Mouse (Mus musculus): ENCODE results near the gene Gsc2. TPM values are rescaled to one million over a fixed set of nuclear protein-coding genes. Genes with fewer than 3 reads are reported as not detected.
"Not testable (repeated sequence)": the region's sequence is repeated elsewhere in the genome, so short reads cannot be mapped to it uniquely, and the experiment has no call there.

Gene Gsc2
- total RNA-seq (2017): not detected in 3 replicates

DNA sequence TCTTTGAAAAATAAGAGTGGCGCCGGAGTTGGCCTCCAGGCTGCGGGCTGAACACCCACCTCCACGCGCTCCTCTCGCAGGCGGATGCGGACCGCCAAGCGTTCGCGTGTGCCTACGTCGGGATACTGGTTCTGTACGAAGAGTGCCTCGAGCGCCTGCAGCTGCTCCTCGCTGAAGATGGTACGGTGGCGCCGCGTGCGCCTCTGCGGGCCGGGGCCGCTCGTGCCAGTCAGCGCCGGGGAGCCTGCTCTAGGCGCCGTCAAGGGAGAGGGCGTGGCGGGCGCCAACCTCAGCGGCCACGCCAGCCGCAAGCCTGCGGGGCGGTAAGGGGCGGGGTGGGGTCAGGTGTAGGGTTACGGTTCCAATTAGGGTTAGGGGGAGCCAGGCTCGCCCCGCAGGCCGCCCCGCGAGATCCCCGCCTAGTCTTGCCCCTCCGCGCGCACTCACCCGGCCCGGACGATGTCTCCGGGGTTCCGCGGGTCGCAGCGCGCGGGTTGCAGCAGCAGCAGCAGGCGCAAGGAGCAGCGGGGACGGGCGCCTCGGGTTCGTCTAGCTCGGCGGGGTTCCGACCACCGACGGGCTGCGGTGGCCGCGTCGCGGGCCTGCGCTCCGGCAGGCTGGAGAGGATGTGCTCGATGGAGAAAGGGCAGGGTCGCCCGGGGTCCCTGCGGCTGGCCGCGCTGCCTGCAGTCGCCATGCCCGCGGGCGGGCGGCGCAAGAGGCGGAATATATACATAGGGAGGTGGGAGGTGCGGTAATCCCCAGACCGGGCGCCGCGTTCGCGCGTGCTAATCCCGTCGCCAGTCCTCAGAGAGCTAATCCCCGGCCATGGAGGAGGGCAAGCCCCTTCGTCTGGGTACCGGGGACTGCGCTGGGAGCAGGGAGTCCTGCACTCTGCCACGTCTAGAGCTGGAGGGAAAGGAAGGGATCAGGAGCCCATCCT, at the start of gene Gsc2:
TSS of gene Gsc2 (minus strand) at position 753 of the 943 bp plus-strand sequence.
- ATAC-seq (replicated peaks; ENCODE audit: insufficient number of reproducible peaks, low FRiP score, low TSS enrichment, poor library complexity, severe bottlenecking): no peak

DNA sequence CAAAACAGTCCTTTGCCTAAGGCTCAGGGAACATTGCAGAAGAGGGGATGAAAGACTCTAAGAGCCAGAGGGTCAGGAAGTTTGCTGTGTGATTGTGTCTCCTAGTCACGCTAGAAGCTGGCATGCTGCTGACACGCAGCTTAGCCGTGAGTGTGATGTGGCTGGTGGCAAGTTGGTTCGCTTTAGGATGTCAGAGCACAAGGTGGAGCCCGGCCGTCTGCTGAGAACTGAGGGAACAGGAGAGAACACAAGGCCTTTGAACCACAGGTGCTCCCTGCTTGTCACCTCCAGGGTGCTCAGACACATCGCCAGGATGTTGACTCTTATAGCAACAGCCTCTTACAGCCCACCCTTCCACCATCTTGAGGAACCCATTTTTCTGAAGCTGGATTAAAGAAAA, 47.2 kb upstream of the Gsc2 start:
- ATAC-seq (replicated peaks; ENCODE audit: insufficient number of reproducible peaks, low FRiP score, low TSS enrichment, poor library complexity, severe bottlenecking): no peak

DNA sequence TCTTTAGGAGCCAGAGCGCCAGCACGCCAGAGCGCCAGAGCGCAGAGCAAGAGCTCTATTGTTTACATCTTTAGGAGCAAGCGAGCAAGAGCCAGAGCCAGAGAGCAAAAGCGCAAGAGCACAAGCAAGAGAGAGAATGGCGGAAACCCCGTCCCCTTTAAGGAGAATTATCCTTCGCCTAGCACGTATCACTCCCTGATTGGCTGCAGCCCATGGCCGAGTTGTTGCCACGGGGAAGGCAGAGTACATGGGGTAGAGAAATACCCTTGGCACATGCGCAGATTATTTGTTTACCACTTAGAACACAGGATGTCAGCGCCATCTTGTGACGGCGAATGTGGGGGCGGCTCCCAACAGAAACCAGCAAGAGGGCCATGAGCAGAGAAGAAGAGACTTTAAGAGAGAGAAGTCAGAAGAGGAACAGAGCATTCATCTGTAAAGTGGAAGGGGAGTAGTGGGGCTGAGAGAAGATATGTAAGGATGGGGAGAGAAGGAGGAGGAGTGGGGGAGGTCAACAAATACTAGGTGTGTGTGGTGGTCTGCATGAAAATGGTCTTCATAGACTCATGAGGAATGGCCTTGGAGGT, 41.3 kb upstream of the Gsc2 start:
- ATAC-seq (replicated peaks; ENCODE audit: insufficient number of reproducible peaks, low FRiP score, low TSS enrichment, poor library complexity, severe bottlenecking): not testable (repeated sequence)

DNA sequence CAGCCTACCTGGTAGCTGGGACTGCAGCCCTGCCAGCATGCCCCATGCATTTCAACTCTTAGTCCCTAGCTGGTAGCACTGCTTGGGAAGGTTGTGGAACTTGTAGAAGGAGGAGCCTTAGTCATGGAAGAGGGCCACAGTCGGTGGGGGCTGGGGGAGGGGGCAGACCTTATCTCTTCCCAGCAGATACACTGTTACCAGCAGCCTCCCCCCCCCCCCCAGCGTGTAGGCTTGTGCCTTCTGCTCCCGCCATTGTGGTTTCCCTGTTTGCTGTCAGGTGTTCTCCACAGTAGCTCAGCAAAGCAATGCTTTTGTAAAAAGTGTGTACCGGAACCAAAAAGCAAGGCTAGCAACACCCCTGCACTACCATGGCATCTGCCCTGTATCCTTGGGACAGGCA, 36.8 kb upstream of the Gsc2 start:
- ATAC-seq (replicated peaks; ENCODE audit: insufficient number of reproducible peaks, low FRiP score, low TSS enrichment, poor library complexity, severe bottlenecking): no peak

DNA sequence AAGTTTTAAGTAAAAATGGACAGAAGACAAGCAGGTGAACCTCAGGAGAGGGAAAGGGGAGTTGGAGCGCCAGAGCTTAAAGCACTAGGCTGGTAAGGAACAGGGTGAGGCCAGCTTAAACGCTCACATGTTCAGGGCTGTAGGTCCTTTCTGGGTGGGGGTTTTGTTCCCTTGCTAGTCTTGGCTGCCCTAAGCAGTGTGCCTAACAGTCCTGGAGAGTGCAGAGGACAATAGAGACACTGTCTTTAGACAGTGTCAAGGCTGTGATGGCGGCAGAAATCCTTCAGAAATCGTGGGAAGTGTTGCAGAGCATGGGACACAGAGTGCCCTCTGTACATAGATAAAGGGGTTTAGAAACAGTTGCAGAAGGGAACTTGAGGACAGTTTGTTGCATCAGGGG, 35.2 kb upstream of the Gsc2 start:
- ATAC-seq (replicated peaks; ENCODE audit: insufficient number of reproducible peaks, low FRiP score, low TSS enrichment, poor library complexity, severe bottlenecking): no peak

DNA sequence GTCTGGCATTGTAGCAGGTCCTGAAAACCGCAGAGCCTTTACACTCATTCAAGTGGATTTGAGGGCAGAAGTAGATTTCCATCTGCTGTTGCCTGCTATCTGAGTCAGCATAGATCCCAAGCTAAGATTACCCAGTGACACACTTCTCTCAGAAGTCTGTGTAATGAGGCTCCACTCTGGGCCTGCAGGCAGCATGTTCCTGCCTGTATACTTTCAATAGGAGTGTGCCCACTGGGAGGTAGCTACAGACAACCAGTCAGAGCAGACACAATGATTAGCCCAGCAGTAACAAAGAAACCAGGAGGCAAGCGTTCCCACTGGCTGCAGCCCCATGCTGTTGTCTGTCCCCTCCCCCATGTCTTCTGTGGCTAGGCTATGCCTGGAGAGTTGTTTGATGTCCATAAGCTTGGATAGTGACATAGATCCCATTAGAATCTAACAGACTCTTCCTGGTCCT, 34.6 kb upstream of the Gsc2 start:
- no peak for ATAC-seq (replicated peaks; ENCODE audit: insufficient number of reproducible peaks, low FRiP score, low TSS enrichment, poor library complexity, severe bottlenecking)

DNA sequence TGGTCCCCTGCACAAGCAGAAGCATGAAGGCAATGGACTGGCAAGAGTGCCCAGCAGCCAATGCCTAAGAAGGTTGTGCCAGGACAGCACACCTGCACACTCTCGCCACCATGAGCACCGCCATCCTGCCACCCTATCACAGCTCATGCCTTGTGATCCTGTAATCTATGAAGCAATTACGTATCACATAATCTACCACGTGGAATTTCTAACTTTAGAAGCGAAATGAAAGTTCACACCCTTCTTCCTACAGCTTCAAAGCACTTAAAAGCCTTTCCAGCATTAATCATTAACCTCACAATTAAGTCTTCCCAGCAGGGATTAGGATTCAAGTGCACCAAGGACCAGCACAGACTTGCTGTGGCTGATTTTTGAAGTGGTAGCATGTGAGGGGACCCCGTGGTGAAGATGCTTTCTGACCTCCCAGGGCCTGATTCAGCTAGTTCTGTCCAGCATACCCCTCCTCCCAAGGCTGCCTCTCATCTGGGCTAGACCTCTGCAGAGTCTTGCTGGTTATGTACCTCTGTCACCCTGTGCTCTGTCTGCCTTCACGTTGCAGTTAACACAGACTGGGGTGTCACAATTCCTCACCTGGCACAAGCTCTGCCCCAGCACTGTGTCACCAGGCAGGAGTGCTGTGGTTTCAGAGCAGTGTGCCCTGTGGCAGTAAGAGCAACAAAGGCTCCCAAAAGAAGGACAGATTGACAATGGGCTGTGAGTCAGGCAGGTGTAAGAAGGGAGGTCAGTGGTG, 30.4 kb upstream of the Gsc2 start:
- no peak for ATAC-seq (replicated peaks; ENCODE audit: insufficient number of reproducible peaks, low FRiP score, low TSS enrichment, poor library complexity, severe bottlenecking)

DNA sequence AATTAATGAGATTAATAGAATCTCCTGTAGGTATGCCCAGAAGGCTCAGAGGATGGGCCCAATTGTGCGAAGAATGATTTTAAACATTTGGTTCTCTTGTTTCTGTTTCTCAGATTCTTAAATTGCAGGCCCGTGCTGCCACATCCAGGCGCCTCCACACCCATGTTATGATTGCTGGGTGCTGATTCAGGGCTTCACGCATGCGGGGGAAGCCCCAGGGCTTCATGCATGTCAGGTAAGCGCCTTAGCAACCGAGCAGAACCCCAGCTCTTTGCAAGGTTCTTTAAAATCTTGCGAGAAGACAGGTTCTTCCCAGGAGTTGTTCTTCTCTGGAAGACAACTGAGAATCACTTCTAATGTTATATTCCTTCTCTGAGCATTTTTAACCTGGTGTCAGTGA, 28.6 kb upstream of the Gsc2 start:
- ATAC-seq (replicated peaks; ENCODE audit: insufficient number of reproducible peaks, low FRiP score, low TSS enrichment, poor library complexity, severe bottlenecking): no peak

DNA sequence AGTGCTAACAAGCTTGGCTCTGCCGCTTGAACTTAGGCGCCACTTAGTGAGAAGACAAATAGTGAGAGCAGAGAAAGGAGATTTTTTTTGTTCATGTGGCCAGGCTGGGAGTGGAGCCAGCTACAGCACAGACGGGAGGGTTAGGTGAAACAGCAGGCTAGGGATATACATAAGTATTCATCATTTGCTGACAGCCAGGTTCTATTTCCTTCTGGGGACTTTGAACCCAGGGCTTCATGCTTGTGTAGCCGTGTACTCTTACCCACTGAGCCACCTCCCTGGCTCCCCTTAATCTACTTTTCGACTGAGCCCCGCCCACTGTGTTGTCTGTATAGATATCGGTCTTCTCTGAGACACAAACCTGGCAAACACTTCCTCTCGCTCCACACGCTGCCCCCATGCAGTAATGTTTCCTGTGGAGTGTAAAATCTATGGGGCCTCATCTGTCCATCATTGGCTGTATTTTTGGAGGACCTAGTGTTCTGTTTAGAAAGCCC, 24.4 kb upstream of the Gsc2 start:
- ATAC-seq (replicated peaks; ENCODE audit: insufficient number of reproducible peaks, low FRiP score, low TSS enrichment, poor library complexity, severe bottlenecking): no peak

DNA sequence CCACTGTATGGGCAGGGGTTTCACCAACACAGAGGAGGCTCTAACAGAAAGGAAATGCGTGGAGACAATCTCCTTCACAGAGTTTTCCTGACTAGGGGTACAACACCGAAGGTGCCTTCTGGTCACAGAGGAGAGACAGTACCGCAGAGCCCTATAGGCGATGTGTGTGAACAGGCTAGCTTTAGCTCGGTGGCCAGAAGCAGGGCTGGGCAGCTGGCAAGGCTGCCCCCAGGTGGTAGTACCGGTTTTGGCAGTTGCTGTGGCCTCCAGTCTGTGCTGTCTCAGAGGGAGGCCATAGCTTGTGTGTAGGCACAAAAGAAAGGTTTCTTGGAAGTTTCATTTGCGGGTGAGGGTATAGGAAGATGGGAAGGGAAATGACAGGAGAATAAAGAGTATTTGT, 24.0 kb upstream of the Gsc2 start:
- peak; percentile 89 for ATAC-seq (replicated peaks; ENCODE audit: insufficient number of reproducible peaks, low FRiP score, low TSS enrichment, poor library complexity, severe bottlenecking)

DNA sequence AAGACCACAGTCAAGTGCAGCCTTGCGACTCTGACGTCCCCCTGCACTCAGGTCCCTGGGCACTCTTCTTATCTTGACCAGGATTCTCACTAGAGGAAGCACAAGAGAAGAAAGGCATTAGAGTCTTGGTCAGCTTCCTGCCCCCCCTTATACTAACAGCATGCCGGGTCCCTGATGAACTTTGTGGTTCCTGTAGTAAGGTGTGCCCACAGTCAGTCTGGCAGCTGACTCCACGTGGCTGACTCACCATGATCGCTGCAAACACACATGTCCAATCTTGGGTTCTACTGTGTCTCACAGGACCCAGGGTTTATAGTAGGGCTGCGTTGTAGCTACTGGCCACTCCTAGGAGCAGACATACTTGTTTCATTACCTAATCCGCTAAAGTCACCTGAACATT, 23.3 kb upstream of the Gsc2 start:
- ATAC-seq (replicated peaks; ENCODE audit: insufficient number of reproducible peaks, low FRiP score, low TSS enrichment, poor library complexity, severe bottlenecking): no peak

DNA sequence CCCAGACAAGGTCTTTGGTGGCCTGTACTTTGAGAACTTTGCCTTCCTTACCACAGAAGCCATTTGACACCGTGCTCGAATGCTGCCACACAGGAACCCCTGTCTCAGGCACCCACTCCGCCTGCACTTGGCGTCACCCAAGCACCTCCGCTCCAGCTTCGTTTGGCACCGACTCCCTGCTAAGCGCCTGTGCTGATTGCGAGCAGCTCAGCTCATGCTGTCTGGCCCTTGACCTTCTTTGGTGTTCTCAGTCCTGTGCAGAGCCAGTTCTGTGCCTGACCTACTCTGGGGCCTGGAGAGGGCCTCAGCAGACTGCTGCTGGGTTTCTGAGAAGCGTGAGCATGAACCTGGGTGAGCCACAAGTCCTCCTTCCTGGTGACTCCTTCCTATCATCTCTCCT, 21.9 kb upstream of the Gsc2 start:
- ATAC-seq (replicated peaks; ENCODE audit: insufficient number of reproducible peaks, low FRiP score, low TSS enrichment, poor library complexity, severe bottlenecking): no peak

DNA sequence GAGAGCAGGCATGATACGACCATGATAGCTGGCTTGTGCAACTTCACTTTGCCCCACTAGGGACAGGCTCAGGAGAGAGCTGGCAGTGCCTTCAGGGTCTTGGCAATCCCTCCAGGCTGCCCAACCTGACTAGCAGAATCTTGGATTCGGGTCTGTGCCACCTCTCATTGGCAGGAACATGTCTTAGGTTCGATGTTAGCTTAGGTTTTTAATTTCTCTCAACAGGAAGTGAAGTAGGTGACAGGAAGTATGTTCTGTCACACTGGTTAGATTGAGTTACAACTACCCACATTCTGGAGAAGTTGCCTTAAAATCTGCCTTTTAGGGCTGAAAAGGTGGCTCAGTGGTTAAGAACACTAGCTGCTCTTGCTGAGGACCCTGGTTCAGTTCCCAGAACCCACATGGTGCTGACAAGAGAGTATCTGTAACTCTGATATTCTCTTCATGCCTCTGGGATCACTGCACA, 19.6 kb upstream of the Gsc2 start:
- no peak for ATAC-seq (replicated peaks; ENCODE audit: insufficient number of reproducible peaks, low FRiP score, low TSS enrichment, poor library complexity, severe bottlenecking)

DNA sequence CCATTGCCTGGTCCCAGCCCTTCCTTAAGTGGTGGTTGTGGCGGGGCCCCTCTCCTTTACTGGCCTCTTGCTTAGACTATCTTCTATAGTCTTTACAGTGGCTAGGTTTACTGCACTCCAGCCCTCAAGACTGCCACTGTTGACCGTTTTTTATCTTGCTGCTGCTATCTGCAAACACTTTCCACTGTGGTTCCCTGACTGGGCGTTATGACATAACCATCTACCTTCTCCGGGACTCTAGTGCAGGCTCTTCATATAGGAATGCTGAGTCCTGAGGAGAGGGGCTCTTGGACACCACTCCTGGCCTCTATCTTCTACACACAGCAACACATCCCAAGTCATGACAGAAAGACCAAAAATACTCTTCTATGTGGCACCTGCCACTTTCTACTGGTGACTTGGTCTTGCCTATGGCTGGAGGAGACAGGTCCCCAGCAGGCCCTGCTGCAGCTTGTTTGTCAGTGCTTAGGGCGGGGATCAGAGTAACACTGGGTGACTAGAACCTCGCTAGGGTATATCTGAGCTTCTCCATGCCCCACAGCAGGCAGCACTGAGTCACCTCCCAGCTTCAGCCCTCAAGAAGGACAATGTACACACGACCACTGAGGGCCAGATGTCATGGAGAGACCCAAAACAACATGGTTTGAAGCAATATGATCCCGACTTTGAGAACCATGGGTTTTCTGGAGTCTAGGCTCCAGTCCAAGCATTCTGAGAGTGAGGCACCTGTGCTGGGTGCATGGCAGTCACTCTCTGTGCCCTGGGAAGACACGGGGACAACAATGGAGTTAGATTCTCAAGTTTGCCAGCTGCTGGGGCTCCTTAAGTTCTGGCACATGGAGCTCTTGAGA, 19.0 kb upstream of the Gsc2 start:
- ATAC-seq (replicated peaks; ENCODE audit: insufficient number of reproducible peaks, low FRiP score, low TSS enrichment, poor library complexity, severe bottlenecking): no peak

DNA sequence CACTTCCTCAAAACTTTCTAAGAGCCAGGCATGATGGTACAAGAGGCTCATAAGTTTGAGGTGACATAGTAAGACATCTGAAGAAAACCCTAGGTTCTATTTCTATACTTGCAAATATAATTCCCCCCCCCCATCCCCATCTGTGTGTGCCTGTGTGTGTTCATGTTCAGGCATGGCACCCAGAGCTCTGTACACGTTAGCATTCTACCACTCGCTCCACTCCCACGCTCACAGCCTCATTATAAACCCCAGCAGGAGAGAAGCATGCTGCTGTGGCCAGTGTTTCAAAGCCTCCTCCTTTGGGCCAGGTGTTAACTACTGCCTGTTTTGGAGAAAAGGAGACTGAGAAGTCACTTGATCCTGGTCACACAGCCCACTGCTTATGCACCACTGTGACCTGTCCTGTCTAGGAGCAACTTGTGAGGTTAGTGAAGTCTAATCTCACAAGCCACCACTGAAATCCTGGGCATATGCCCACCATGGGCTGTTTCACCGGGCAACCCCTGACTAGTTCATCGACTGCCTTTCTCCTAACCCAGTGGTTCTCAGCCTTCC, 17.1 kb upstream of the Gsc2 start:
- no peak for ATAC-seq (replicated peaks; ENCODE audit: insufficient number of reproducible peaks, low FRiP score, low TSS enrichment, poor library complexity, severe bottlenecking)

DNA sequence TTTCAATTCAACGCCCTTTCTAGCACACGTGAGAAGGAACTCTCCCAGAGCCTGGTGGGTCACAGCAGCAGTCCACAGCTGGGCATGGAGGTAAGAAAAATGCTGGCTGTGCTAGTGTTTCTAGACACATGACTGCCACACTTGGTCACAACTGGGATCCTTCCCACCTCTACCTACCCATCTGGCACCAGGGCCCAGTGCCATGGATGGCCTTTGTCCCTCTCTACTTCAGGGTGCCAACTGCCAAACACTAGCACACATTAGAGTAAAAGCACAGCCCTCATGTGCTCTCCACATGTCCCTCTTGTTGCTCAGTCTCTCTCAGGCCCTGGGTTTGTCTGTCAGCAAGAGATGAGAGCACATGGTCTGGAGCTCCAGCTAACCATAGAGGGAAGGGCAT, 14.8 kb upstream of the Gsc2 start:
- ATAC-seq (replicated peaks; ENCODE audit: insufficient number of reproducible peaks, low FRiP score, low TSS enrichment, poor library complexity, severe bottlenecking): no peak

DNA sequence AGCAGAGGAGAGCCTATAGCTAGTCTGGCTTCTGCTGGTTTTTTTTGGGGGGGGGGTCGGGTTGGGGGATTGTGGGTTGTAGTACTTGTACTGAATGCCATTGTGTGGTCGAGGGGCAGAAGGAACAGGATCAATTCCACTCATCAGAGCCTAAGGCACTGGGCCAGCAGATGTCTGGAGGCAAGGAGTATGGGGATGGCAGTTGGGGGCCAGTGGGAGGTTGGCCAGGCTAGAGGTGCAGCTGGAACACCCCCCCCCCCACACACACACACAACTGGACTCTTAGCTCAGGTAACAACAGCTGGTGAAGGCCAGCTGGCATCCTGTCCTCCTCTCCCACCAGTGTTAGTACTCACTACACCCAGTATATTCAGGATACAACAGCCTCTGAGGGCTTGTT, 14.4 kb upstream of the Gsc2 start:
- ATAC-seq (replicated peaks; ENCODE audit: insufficient number of reproducible peaks, low FRiP score, low TSS enrichment, poor library complexity, severe bottlenecking): no peak

DNA sequence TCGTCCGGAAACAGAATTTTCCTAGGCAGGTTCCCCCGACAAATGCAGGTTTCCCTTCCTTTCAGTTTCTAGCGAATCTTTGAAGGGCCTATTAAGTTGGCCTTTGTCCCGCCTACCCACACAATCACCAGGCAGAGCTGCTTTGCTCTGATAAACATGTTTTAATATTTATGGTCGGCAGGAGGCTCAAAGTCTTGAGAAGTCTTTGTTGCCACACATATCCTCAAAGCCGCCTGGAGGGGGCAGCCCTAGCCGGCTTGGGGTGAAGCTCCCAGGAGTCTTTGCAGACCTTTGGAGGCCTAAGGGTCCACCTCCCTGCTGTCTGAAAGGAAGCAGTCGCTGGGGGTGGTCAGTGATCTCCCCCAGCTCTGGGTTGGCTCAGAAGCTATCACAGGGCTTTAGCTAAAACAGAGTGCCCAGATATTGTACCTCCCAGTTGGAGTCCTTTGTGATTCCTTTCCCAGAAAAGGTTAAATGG, 13.8 kb upstream of the Gsc2 start:
- peak; percentile 74 for ATAC-seq (replicated peaks; ENCODE audit: insufficient number of reproducible peaks, low FRiP score, low TSS enrichment, poor library complexity, severe bottlenecking)
